Mouse (Mus musculus): ENCODE data around the gene Dpf2. TPM values are rescaled to one million over a fixed set of nuclear protein-coding genes. Genes with fewer than 3 reads are reported as not detected.

Gene Dpf2
- total RNA-seq, 2 experiments from 2014 or later, result 94.8 to 100 TPM

DNA sequence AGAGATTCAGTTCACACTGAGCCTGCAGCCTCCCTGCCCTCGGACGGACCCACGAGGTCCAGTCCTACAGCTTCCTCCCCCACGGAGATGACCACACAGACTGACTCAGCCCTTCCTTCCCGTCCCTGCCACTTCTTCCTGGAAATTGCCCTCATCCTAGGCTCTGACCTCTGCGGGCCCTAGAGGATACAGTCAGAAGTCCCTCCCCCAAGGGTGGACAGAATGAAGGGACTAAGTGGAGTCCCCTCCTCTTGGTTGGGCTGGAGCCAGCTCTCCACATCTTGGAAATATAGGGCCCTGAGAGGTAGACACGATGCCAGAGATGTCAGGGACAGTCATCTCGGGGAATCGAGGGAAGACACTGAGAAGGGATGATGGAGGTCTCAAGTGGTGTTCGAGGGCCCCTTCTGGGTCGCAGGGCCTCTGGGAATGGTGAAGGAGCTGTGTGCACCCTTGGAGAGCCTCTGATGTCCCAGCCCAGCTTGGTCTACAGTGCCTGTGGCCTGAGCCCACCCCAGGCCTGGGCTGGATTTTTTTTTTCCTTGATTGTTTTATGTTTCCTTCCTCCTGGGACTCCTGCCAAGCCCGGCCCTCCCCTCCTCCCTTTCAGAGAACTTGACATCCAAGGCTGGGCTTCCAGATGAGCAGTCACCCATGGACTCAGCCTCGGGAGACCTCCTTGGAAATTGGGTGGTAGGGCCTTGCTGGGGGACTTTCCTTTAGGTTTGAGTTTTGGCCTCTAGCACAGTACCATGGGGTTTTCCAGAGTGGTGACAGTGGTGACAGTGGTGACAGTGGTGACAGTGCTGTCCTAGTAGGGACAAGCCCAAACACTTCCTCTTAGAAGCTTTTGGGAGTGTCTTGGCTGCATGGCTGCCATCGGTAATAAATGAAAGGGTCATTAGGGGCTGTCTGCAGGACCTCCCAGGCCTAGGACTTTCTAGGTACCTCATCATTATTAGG, 17.1 kb upstream of the Dpf2 start:
- DNase-seq (ENCODE audit: extremely low spot score in 1 of 2, low spot score in 2 of 2), result no peak
- intact Hi-C loops (cut with DNase I), result no loop called here
- H3K4me3 ChIP-seq, result no peak overlapping the region
- no peak for TF ChIP-seq CTCF (IDR thresholded peaks at IDR 0.05)
- no peak overlapping the region for H3K27ac ChIP-seq

GRCm38 (mm10) chr19:5928546-5928945, 15.7 kb upstream of the Dpf2 start:
- Histone ChIP-seq H3K4me3 (no peak overlapping the region), H3K27ac (no peak overlapping the region)
- TF ChIP-seq CTCF (IDR thresholded peaks at IDR 0.05), result no peak
- no peak for DNase-seq (ENCODE audit: extremely low spot score in 1 of 2, low spot score in 2 of 2)
- intact Hi-C loops (cut with DNase I), result no loop called here

DNA sequence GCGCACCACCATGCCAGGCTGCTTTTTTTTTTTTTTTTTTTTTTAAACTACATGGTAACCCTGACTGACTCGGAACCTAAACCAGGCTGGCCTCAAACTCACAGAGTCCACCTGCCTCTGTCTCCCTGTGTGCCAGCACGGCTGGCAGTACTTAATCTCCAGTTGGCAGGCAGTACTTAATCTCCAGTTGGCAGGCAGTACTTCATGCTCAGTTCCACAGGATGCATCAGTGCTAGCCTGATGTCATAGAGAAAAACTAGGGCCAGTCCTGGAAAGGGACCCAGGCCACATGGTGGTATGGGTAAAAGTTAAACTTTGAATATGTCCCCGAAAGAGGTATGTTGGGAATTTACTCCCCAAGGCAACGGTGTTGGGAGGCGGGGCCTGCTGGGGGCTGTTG, 15.3 kb upstream of the Dpf2 start:
- Histone ChIP-seq H3K4me3 (no peak overlapping the region), H3K27ac (no peak overlapping the region)
- TF ChIP-seq CTCF (IDR thresholded peaks at IDR 0.05), result no peak
- intact Hi-C loops (cut with DNase I), result no loop called here
- DNase-seq (ENCODE audit: extremely low spot score in 1 of 2, low spot score in 2 of 2), result no peak

GRCm38 (mm10) chr19:5927532-5927931, 14.7 kb upstream of the Dpf2 start:
- no peak overlapping the region for H3K4me3 ChIP-seq
- H3K27ac ChIP-seq, result no peak overlapping the region
- TF ChIP-seq CTCF (IDR thresholded peaks at IDR 0.05), result no peak
- DNase-seq (ENCODE audit: extremely low spot score in 1 of 2, low spot score in 2 of 2), result no peak
- intact Hi-C loops (cut with DNase I), result no loop called here

GRCm38 (mm10) chr19:5927026-5927425, 14.2 kb upstream of the Dpf2 start:
- no peak for DNase-seq (ENCODE audit: extremely low spot score in 1 of 2, low spot score in 2 of 2)
- no peak overlapping the region for H3K27ac ChIP-seq
- TF ChIP-seq CTCF (IDR thresholded peaks at IDR 0.05), result no peak
- H3K4me3 ChIP-seq, result no peak overlapping the region
- intact Hi-C loops (cut with DNase I), result no loop called here

- DNase-seq (ENCODE audit: extremely low spot score in 1 of 2, low spot score in 2 of 2), result no peak
- TF ChIP-seq CTCF (IDR thresholded peaks at IDR 0.05), result no peak
- peak overlapping the region; percentile 84 for H3K4me3 ChIP-seq
- H3K27ac ChIP-seq, result peak overlapping the region; percentile 57; the same call in 1 of the 2 replicates
- intact Hi-C loops (cut with DNase I), result loop anchor here (2.0 kb wide), 1 partner anchor 89 kb away; the partner anchor contains the start of gene Capn1
These were observed 12.6 kb upstream of the Dpf2 start for GRCm38 (mm10) chr19:5925311-5925855.

DNA sequence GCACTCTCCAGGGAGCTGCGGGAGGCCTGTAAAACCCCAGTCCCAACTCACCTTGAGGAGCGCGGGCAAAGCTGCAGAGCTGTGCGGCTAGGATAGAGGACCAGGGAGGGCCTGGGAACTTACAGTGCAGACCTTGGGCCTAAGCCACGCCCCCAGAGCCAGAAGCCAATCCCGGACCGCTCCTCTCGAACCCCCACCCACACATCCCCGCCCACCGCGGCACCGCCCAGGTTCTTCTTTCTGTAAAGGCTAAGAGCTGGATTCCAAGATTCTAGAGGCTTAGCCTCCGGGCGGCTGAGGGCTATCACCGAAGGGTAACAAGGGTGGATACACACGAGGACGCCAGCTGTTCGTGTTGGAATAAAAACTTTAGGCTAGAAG, 11.9 kb upstream of the Dpf2 start, which contains the start of gene Cdc42ep2:
Gene Cdc42ep2, minus strand, starts transcription at position 104 of the 381 bp plus-strand sequence.
- H3K4me3 ChIP-seq, result peak within 1 kb of the TSS; percentile 84
- no peak for TF ChIP-seq CTCF (IDR thresholded peaks at IDR 0.05)
- peak; percentile 90 to 91 for DNase-seq (ENCODE audit: extremely low spot score in 1 of 2, low spot score in 2 of 2)
- peak within 1 kb of the TSS; percentile 73 for H3K27ac ChIP-seq
- intact Hi-C loops (cut with DNase I), result loop anchor here (1.0 to 2.0 kb wide), 2 partner anchors 32 to 90 kb away; partner anchors contain the start of gene Capn1

DNA sequence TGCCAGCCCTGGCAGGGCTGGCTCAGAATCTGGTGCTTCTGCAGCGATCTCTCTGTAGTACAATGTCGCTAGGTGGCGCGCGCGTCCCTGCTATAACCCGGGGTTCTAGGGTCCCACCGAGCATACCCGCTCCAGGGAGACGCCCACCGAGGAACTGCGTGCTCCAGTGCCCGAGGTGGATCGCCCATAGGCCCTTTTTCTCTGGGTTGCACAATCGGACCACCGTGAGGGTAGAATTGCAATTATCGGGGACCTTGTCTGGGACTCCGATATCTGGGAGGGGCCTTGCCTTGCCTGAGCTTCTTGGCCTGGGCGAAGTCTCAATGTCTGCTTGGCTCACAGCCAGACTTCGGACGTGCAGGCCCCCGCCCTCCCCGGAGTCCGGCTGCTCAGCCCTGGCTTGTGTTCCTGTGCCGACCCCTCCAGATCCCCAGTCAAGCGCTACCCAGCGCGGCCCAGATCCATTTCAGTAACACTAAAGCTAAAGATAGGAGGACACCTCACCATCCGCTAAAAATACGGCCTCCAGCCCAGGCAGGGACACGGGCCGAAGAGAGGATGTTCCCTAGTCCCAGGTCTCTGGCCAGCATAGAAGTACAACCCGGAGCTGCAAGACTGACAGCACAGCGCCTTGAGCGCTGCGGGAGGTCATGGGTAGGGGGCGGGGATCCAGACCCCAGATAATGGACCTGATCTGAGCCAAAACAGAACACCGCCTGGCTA, 11.3 kb upstream of the Dpf2 start:
- TF ChIP-seq CTCF (IDR thresholded peaks at IDR 0.05), result peak; percentile 85
- Histone ChIP-seq H3K4me3 (peak overlapping the region; percentile 84), H3K27ac (peak overlapping the region; percentile 73)
- intact Hi-C loops (cut with DNase I), result loop anchor here (1.0 to 2.0 kb wide), 2 partner anchors 32 to 91 kb away; partner anchors contain the start of gene Capn1
- DNase-seq (ENCODE audit: extremely low spot score in 1 of 2, low spot score in 2 of 2), result peak; percentile 84 to 88

DNA sequence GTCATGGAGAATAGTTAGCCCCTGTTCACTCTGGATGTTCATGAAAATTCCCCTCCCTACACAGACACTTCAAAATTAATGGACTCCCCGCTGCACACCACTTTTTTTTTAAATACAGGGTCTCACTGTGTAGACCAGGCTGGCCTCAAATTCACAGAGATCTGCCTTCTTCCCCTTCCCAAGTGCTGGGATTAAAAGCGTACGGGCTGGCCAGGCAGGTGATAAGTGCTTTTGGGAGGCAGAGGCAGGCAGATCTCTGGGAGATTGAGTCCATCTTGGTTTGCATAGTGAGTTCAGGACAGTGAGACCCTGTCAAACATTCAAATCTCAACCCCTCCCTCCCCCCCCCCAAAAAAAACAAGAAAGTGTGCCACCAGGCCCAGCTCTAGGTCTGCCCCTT, 10.2 kb upstream of the Dpf2 start:
- DNase-seq (ENCODE audit: extremely low spot score in 1 of 2, low spot score in 2 of 2), result no peak
- Histone ChIP-seq H3K27ac (no peak overlapping the region), H3K4me3 (no peak overlapping the region)
- intact Hi-C loops (cut with DNase I), result no loop called here
- TF ChIP-seq CTCF (IDR thresholded peaks at IDR 0.05), result no peak

DNA sequence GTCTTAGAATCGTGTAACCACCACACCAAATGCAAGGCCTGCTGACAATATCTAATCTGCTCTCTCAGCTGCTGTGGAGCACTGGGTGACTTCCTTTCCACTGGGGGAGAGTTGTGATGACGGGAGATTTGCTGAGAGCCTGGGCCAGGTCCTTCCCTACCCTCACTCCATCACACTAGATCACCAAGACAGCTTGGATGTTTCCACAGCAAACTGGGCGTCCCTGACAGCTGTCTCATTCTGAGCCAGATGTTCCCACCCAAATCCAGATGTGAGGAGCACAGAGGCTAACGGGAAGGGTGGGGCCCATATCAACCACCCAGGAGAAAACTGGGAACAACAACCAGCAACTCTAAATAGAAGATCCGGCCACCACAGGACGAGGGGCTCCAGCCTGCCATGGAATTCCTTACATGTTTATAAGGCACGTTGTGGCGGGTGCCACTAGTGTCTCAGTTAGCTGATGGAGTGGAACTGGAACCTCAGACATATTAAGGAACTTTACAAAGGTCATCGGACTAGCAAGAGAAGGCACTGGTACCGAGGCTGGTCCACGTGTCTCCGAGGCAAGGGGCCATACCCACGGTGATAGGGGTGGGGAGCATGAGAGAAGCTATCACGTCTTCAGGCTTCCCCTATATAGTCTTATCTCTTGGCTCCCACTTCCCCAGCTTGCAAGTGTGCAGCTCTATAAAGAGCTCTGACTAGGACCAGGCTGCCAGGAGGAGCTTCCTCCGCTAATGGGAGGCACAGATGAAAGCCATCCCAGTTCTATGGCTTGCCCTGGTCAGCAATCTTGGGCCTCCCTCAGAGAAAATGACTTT, 9.5 kb upstream of the Dpf2 start:
- Histone ChIP-seq H3K4me3 (no peak overlapping the region), H3K27ac (no peak overlapping the region)
- DNase-seq (ENCODE audit: extremely low spot score in 1 of 2, low spot score in 2 of 2), result no peak
- no peak for TF ChIP-seq CTCF (IDR thresholded peaks at IDR 0.05)
- intact Hi-C loops (cut with DNase I), result no loop called here

DNA sequence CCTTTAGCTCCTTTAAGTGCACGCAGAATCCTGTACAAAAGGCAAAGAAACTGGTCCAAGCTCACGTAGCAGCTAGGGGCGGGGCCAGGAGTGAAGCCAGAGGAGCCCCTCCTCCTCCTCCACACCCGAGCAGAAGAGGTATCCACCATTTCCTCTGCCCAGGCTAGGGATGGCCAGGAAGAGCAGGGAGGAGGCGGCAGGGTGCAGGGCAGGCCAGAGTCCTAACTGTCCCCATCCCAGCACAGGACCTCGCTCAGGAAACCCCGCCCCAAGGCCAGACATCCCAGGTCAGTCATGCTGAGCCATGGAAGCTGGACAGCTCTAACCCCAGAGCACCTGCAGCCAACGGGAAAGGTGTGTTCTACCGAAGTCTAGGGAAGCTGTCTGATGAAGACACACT, 8.9 kb upstream of the Dpf2 start:
- DNase-seq (ENCODE audit: extremely low spot score in 1 of 2, low spot score in 2 of 2), result no peak
- no peak for TF ChIP-seq CTCF (IDR thresholded peaks at IDR 0.05)
- H3K4me3 ChIP-seq, result no peak overlapping the region
- H3K27ac ChIP-seq, result no peak overlapping the region
- intact Hi-C loops (cut with DNase I), result no loop called here
